Mouse (Mus musculus): Measurements from ENCODE around the gene Mcm6. TPM values are rescaled to one million over a fixed set of nuclear protein-coding genes. Genes with fewer than 3 reads are reported as not detected.

The Mcm6 gene
- total and polyA plus RNA-seq, 2 experiments from 2014 or later, result 58.6 to 59.0 TPM

- Histone ChIP-seq H3K9me3 (ENCODE audit: low read length) (no peaks in the 10 kb centered on the region), H3K4me2 (ENCODE audit: low read depth, low read length) (no peak overlapping the region), H3K27me3 (ENCODE audit: insufficient read depth, low read length) (no peaks in the 10 kb centered on the region), H3K4me3 (ENCODE audit: low read length) (no peak overlapping the region), H3K9ac (replicated peaks; ENCODE audit: low read length) (no peak overlapping the region), H3K4me1 (ENCODE audit: insufficient read depth, low read length) (no peaks in the 10 kb centered on the region), H3K27ac (no peak overlapping the region), H3K36me3 (ENCODE audit: insufficient read depth, low read length) (peaks cover 5% of the 10 kb centered on the region; the same call in 1 of the 2 replicates)
- WGBS, result 47% methylated on average over 5 of the region's 5 CpGs
- peak; percentile 85 for TF ChIP-seq CTCF (IDR thresholded peaks at IDR 0.05; ENCODE audit: low read depth)
- peak; percentile 74; the same call in 1 of the 2 replicates for ATAC-seq
- DNase-seq (ENCODE audit: low spot score), result peak; percentile 87
Measured at GRCm38 (mm10) chr1:128368732-128369441, 9.4 kb upstream of the Mcm6 start.

- Histone ChIP-seq H3K27me3 (ENCODE audit: insufficient read depth, low read length) (no peaks in the 10 kb centered on the region), H3K27ac (no peak overlapping the region), H3K9me3 (ENCODE audit: low read length) (no peaks in the 10 kb centered on the region), H3K36me3 (ENCODE audit: insufficient read depth, low read length) (peaks cover 6% of the 10 kb centered on the region; the same call in 1 of the 2 replicates), H3K4me3 (ENCODE audit: low read length) (no peak overlapping the region), H3K4me2 (ENCODE audit: low read depth, low read length) (no peak overlapping the region), H3K4me1 (ENCODE audit: insufficient read depth, low read length) (no peaks in the 10 kb centered on the region; the same call in 1 of the 2 replicates), H3K9ac (replicated peaks; ENCODE audit: low read length) (no peak overlapping the region)
- TF ChIP-seq CTCF (IDR thresholded peaks at IDR 0.05; ENCODE audit: low read depth), result no peak
- ATAC-seq, result no peak
- no peak for DNase-seq (ENCODE audit: low spot score)
- 54% methylated on average over 2 of the region's 2 CpGs for WGBS
Measured at GRCm38 (mm10) chr1:128360601-128361000, 1.1 kb upstream of the Mcm6 start.

GRCm38 (mm10) chr1:128358916-128359553 lies 429 bp downstream of the Mcm6 start:
- Histone ChIP-seq H3K4me1 (ENCODE audit: insufficient read depth, low read length) (no peaks in the 10 kb centered on the region; the same call in 1 of the 2 replicates), H3K9ac (replicated peaks; ENCODE audit: low read length) (peak overlapping the region; percentile 68), H3K9me3 (ENCODE audit: low read length) (no peaks in the 10 kb centered on the region), H3K4me3 (ENCODE audit: low read length) (peak overlapping the region; percentile 90), H3K4me2 (ENCODE audit: low read depth, low read length) (peak overlapping the region; percentile 84), H3K27ac (peak overlapping the region; percentile 79), H3K27me3 (ENCODE audit: insufficient read depth, low read length) (no peaks in the 10 kb centered on the region), H3K36me3 (ENCODE audit: insufficient read depth, low read length) (peaks cover 5% of the 10 kb centered on the region; the same call in 1 of the 2 replicates)
- under 1% methylated on average over 35 of the region's 35 CpGs for WGBS
- TF ChIP-seq CTCF (IDR thresholded peaks at IDR 0.05; ENCODE audit: low read depth), result no peak
- DNase-seq (ENCODE audit: low spot score), result peak; percentile 45
- peak; percentile 80 for ATAC-seq

- Histone ChIP-seq H3K4me2 (ENCODE audit: low read depth, low read length) (peak overlapping the region; percentile 84), H3K9ac (replicated peaks; ENCODE audit: low read length) (0 out of 2 replicates have a peak overlapping the region, but pooled peaks have one; percentile 68), H3K4me3 (ENCODE audit: low read length) (peak overlapping the region; percentile 90), H3K9me3 (ENCODE audit: low read length) (no peaks in the 10 kb centered on the region), H3K36me3 (ENCODE audit: insufficient read depth, low read length) (peaks cover 5% of the 10 kb centered on the region; the same call in 1 of the 2 replicates), H3K27me3 (ENCODE audit: insufficient read depth, low read length) (no peaks in the 10 kb centered on the region), H3K27ac (no peak overlapping the region), H3K4me1 (ENCODE audit: insufficient read depth, low read length) (no peaks in the 10 kb centered on the region; the same call in 1 of the 2 replicates)
- no peak for DNase-seq (ENCODE audit: low spot score)
- WGBS, result 51% methylated on average over 6 of the region's 6 CpGs
- no peak for ATAC-seq
- no peak for TF ChIP-seq CTCF (IDR thresholded peaks at IDR 0.05; ENCODE audit: low read depth)
Measured at GRCm38 (mm10) chr1:128358276-128358675, 1.2 kb downstream of the Mcm6 start.

- DNase-seq (ENCODE audit: low spot score) (no peak), ATAC-seq (no peak)
- Histone ChIP-seq H3K4me2 (ENCODE audit: low read depth, low read length) (peak overlapping the region; percentile 84), H3K9ac (replicated peaks; ENCODE audit: low read length) (no peak overlapping the region), H3K36me3 (ENCODE audit: insufficient read depth, low read length) (peaks cover 6% of the 10 kb centered on the region; the same call in 1 of the 2 replicates), H3K27me3 (ENCODE audit: insufficient read depth, low read length) (no peaks in the 10 kb centered on the region), H3K4me3 (ENCODE audit: low read length) (no peak overlapping the region), H3K9me3 (ENCODE audit: low read length) (no peaks in the 10 kb centered on the region), H3K4me1 (ENCODE audit: insufficient read depth, low read length) (no peaks in the 10 kb centered on the region; the same call in 1 of the 2 replicates), H3K27ac (no peak overlapping the region)
- no peak for TF ChIP-seq CTCF (IDR thresholded peaks at IDR 0.05; ENCODE audit: low read depth)
- WGBS, result 49% methylated on average over 3 of the region's 3 CpGs
Measured at GRCm38 (mm10) chr1:128357452-128357851, 2.0 kb downstream of the Mcm6 start.

GRCm38 (mm10) chr1:128353092-128353491 lies 6.4 kb downstream of the Mcm6 start:
- H3K36me3 ChIP-seq (ENCODE audit: insufficient read depth, low read length), result peaks cover 13% of the 10 kb centered on the region; the same call in 1 of the 2 replicates
- H3K9ac ChIP-seq (replicated peaks; ENCODE audit: low read length), result no peak overlapping the region
- H3K4me2 ChIP-seq (ENCODE audit: low read depth, low read length), result no peak overlapping the region
- 94% methylated on average over 3 of the region's 3 CpGs for WGBS
- no peak overlapping the region for H3K27ac ChIP-seq
- no peaks in the 10 kb centered on the region for H3K9me3 ChIP-seq (ENCODE audit: low read length)
- H3K4me1 ChIP-seq (ENCODE audit: insufficient read depth, low read length), result no peaks in the 10 kb centered on the region; the same call in 1 of the 2 replicates
- no peaks in the 10 kb centered on the region for H3K27me3 ChIP-seq (ENCODE audit: insufficient read depth, low read length)
- DNase-seq (ENCODE audit: low spot score) (no peak), ATAC-seq (no peak)
- no peak overlapping the region for H3K4me3 ChIP-seq (ENCODE audit: low read length)
- TF ChIP-seq CTCF (IDR thresholded peaks at IDR 0.05; ENCODE audit: low read depth), result no peak
